Mouse (Mus musculus): ENCODE results near the gene Prss43.
"Not testable (repeated sequence)": the region's sequence is repeated elsewhere in the genome, so short reads cannot be mapped to it uniquely, and the experiment has no call there.

Gene Prss43

GRCm38 (mm10) chr9:110826390-110826789 lies at the start of gene Prss43:
TSS of gene Prss43 (plus strand) at chr9:110826690.
- DNase-seq, result no peak

- DNase-seq, result no peak
Observed at GRCm38 (mm10) chr9:110778100-110778499, 48.4 kb upstream of the Prss43 start.

- no peak for DNase-seq
Observed at GRCm38 (mm10) chr9:110778559-110778958, 47.9 kb upstream of the Prss43 start.

GRCm38 (mm10) chr9:110779242-110779913 lies 47.1 kb upstream of the Prss43 start:
- DNase-seq, result peak; percentile 52

- DNase-seq, result peak; percentile 95
Observed at GRCm38 (mm10) chr9:110781256-110781721, 45.2 kb upstream of the Prss43 start.

GRCm38 (mm10) chr9:110781731-110782130 lies 44.8 kb upstream of the Prss43 start:
- peak; percentile 88 for DNase-seq

- peak; percentile 43 for DNase-seq
Observed at GRCm38 (mm10) chr9:110783611-110784010, 42.9 kb upstream of the Prss43 start.

GRCm38 (mm10) chr9:110788169-110788568 lies 38.3 kb upstream of the Prss43 start:
- no peak for DNase-seq

- no peak for DNase-seq
Observed at GRCm38 (mm10) chr9:110790462-110790861, 36.0 kb upstream of the Prss43 start.

GRCm38 (mm10) chr9:110797013-110797412 lies 29.5 kb upstream of the Prss43 start:
- no peak for DNase-seq

GRCm38 (mm10) chr9:110797866-110798265 lies 28.6 kb upstream of the Prss43 start, which contains the start of gene Prss42:
TSS of gene Prss42 (plus strand) at chr9:110798166.
- no peak for DNase-seq

- no peak for DNase-seq
Observed at GRCm38 (mm10) chr9:110800834-110801479, 25.5 kb upstream of the Prss43 start.

GRCm38 (mm10) chr9:110803294-110803693 lies 23.2 kb upstream of the Prss43 start:
- DNase-seq, result no peak

GRCm38 (mm10) chr9:110810051-110810450 lies 16.4 kb upstream of the Prss43 start:
- DNase-seq, result no peak

- DNase-seq, result no peak
Observed at GRCm38 (mm10) chr9:110813789-110814188, 12.7 kb upstream of the Prss43 start, which contains the start of gene Prss44. TSS of gene Prss44 (plus strand) at chr9:110813994.

- not testable (repeated sequence) for DNase-seq
Observed at GRCm38 (mm10) chr9:110820546-110820945, 5.9 kb upstream of the Prss43 start.

- no peak for DNase-seq
Observed at GRCm38 (mm10) chr9:110821436-110821835, 5.1 kb upstream of the Prss43 start.

GRCm38 (mm10) chr9:110825426-110825825 lies 1.1 kb upstream of the Prss43 start:
- no peak for DNase-seq

GRCm38 (mm10) chr9:110825832-110826231 lies 658 bp upstream of the Prss43 start:
- DNase-seq, result no peak

GRCm38 (mm10) chr9:110833021-110833420 lies 6.5 kb downstream of the Prss43 start:
- peak; percentile 23 for DNase-seq

GRCm38 (mm10) chr9:110834411-110834810 lies 7.9 kb downstream of the Prss43 start, which contains the start of gene Prss45:
TSS of gene Prss45 (plus strand) at chr9:110834588.
- no peak for DNase-seq

- no peak for DNase-seq
Observed at GRCm38 (mm10) chr9:110834961-110835360, 8.5 kb downstream of the Prss43 start.

GRCm38 (mm10) chr9:110836112-110836511 lies 9.6 kb downstream of the Prss43 start:
- DNase-seq, result no peak

GRCm38 (mm10) chr9:110840905-110841304 lies 14.4 kb downstream of the Prss43 start:
- DNase-seq, result no peak
